Mouse (Mus musculus) embryonic facial prominence, embryonic 14.5 days (tissue): ENCODE results near the gene Atn1. TPM values are rescaled to one million over a fixed set of nuclear protein-coding genes. Genes with fewer than 3 reads are reported as not detected.
"Not testable (repeated sequence)": the region's sequence is repeated elsewhere in the genome, so short reads cannot be mapped to it uniquely, and the experiment has no call there.

Source experiments
- ATAC-seq: fragments of 200-750 bp; cut with Nextera tagmentation; 2 replicates; pipeline ENCODE4 v1.8.0; 2017; ENCODE audit warnings: low read depth, moderate number of reproducible peaks, moderate TSS enrichment
- DNase-seq: peaks from one replicate; pipeline ENCODE4 v3.0.0-alpha.2; 2015; ENCODE audit warnings: low spot score
- H3K27ac ChIP-seq: fragments of 300-500 bp; sonication (generic); replicated peaks from 2 replicates; pipeline ENCODE4 v1.5.1; 2014; ENCODE audit warnings: low read depth, mild to moderate bottlenecking, low read length, moderate library complexity
- H3K27me3 ChIP-seq: fragments of 300-500 bp; sonication (generic); replicated peaks from 2 replicates; pipeline ENCODE4 v1.6.1; 2014; ENCODE audit warnings: low read length; ENCODE audit not compliant: control insufficient read depth, insufficient read depth
- H3K36me3 ChIP-seq: fragments of 300-500 bp; sonication (generic); 2 replicates; pipeline ENCODE4 v1.6.1; 2014; ENCODE audit warnings: low read length, mixed read lengths; ENCODE audit not compliant: control insufficient read depth, insufficient read depth
- H3K4me1 ChIP-seq: fragments of 300-500 bp; sonication (generic); 2 replicates; pipeline ENCODE4 v1.6.1; 2014; ENCODE audit warnings: antibody characterized with exemption, low read length; ENCODE audit not compliant: control insufficient read depth, insufficient read depth
- H3K4me2 ChIP-seq: fragments of 300-500 bp; sonication (generic); 2 replicates; pipeline ENCODE4 v1.6.1; 2014; ENCODE audit warnings: low read depth, mild to moderate bottlenecking, low read length, moderate library complexity, mixed read lengths
- H3K4me3 ChIP-seq: fragments of 300-500 bp; sonication (generic); 2 replicates; pipeline ENCODE4 v1.5.1; 2014; ENCODE audit warnings: low read depth, mild to moderate bottlenecking, low read length
- H3K9ac ChIP-seq: fragments of 300-500 bp; sonication (generic); 2 replicates; pipeline ENCODE4 v1.6.1; 2014; ENCODE audit warnings: low read depth, mild to moderate bottlenecking, low read length, moderate library complexity, mixed read lengths
- H3K9me3 ChIP-seq: fragments of 300-500 bp; sonication (generic); 2 replicates; pipeline ENCODE4 v1.6.1; 2016; ENCODE audit warnings: low read length; ENCODE audit not compliant: control insufficient read depth
- WGBS: fragments of 180-500 bp; shearing (Covaris S2); extraction: QIAGEN DNeasy Blood & Tissue Kit; methylation state at CpG from one replicate; pipeline ENCODE4 v1.1.7; 2014; 5-methylcytosine and 5-hydroxymethylcytosine counted together
- polyA plus RNA-seq: library from polyadenylated mRNA; unstranded; fragments of >200 nt; fragmentation: Nextera tagmentation; extraction: Ambion mirVana; gene quantifications from 2 replicates; pipeline ENCODE4 v1.2.1, GENCODE M21; 2014

Atn1 gene
- 13.8 and 14.9 TPM in 2 replicates for polyA plus RNA-seq

DNA sequence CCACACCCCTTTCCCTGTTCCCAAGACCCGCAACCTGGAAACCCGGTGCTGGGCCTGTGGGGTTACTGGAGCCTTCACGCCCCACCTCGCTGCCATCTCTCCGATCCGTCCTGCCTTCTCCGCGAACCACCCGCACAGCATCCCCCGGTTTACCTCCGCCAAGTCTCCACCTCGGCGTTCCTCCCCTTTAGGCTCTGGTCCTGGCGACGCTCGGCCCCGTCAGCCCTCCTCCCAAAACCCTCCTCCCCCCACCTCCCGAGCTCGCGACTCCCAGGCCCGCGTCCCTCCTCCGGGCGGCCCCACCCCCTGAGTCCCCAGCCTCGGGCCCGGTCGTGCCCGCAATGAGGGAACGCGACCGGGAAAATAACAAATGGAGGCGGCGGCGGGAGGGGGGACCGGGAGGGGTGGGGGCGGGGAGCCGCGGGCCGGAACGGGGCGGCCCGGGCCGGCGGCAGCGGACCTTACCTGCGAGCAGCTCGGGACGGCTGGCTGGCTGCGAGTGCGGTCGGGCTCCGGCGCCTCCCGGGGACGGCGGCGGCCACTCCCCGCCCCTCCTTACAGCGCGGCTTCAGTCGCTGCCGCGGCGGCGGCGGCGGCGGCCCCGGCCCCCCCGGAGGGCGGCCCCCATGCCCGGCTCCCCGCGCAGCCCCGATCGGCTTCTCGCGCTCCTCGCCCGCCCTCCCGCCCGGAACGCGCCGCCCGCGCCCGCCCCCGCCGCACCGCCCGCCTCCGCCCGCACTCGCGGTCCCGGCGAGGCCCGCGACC, at the start of gene Atn1, which contains the start of gene Gm45234:
Gene Atn1 (minus strand): TSS at position 694 of the 765 bp plus-strand sequence.
Gene Gm45234 (minus strand): TSS at position 191 of the 765 bp plus-strand sequence.
- under 1% methylated on average over 35 of the region's 100 CpGs for WGBS
- no peaks in the 10 kb centered on the region for H3K9me3 ChIP-seq
- H3K36me3 ChIP-seq: peaks cover 14% of the 10 kb centered on the region; the same call in 1 of the 2 replicates
- ATAC-seq (peak; percentile 48), DNase-seq (peak; percentile 90)
- no peaks in the 10 kb centered on the region for H3K27me3 ChIP-seq
- H3K4me2 ChIP-seq: peak within 1 kb of the TSS; percentile 73
- H3K9ac ChIP-seq: peak within 1 kb of the TSS; percentile 98
- peak within 1 kb of the TSS; percentile 98 for H3K27ac ChIP-seq
- peak within 1 kb of the TSS; percentile 79 for H3K4me3 ChIP-seq
- peaks cover 34% of the 10 kb centered on the region for H3K4me1 ChIP-seq

DNA sequence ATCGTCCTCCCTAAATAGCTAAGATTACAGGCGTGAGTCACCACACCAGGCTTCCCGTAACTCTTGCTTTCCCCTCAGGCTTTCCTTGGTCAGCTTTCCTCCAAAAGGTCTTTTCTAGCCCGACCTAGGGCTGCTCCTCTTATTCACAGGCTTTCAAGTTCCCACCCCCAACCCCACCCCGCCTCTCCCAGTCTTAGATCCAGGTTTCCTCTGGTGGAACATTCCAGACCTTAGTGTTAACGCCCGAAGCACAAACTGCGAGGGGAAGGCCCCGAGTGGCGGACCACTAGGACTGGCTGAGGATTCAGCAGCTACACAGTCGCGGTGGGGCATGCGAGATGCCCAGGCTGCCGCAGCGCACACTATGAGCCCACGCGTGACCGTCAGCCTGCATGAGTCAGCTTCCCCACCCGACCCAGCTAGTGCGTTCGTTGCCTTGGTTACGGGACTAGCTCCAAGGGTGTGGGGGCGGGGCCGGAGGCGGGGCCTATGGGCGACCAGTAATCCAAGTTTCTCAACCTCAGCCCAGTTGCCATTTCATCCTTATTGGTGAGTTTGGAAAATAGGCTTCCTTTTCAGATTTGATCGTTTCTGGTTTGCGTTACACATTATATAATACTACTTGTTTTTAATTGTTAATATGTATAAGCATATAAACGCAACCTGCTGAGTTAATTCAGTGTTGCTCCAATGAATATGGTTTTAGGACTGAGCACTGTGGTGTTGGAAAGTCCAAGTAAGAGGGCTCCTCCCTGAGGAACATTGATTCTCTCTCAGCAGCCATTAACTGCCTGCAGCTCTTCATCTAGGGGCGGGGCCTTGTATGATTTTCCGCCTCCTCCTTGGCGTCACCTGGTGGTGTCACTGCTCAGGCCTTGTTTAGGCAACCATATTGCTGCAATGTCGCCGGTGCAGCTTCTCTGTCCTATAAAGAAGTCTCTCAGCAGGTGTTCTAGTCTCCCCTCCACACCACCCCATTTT, 49.3 kb upstream of the Atn1 start:
- DNase-seq: peak; percentile 97
- Histone ChIP-seq H3K36me3 (peaks cover 5% of the 10 kb centered on the region; the same call in 1 of the 2 replicates), H3K4me2 (peak overlapping the region; percentile 63), H3K9ac (peak overlapping the region; percentile 61), H3K9me3 (no peaks in the 10 kb centered on the region), H3K4me1 (peaks cover 22% of the 10 kb centered on the region; the same call in 1 of the 2 replicates), H3K4me3 (peak overlapping the region; percentile 42), H3K27ac (peak overlapping the region; percentile 90), H3K27me3 (no peaks in the 10 kb centered on the region)
- ATAC-seq: peak; percentile 83
- WGBS: 1% methylated on average over 34 of the region's 34 CpGs

- ATAC-seq (no peak), DNase-seq (no peak)
- peaks cover 14% of the 10 kb centered on the region; the same call in 1 of the 2 replicates for H3K4me1 ChIP-seq
- H3K27ac ChIP-seq: no peak overlapping the region
- 88% methylated on average over 3 of the region's 3 CpGs for WGBS
- H3K9me3 ChIP-seq: no peaks in the 10 kb centered on the region
- H3K4me3 ChIP-seq: no peak overlapping the region
- H3K9ac ChIP-seq: no peak overlapping the region
- H3K36me3 ChIP-seq: no peaks in the 10 kb centered on the region
- H3K4me2 ChIP-seq: no peak overlapping the region
- H3K27me3 ChIP-seq: no peaks in the 10 kb centered on the region
Observed at GRCm38 (mm10) chr6:124804341-124804740, 48.0 kb upstream of the Atn1 start.

GRCm38 (mm10) chr6:124803691-124804090, 47.4 kb upstream of the Atn1 start:
- not testable (repeated sequence) for ATAC-seq, DNase-seq, H3K9me3 ChIP-seq, H3K4me3 ChIP-seq, H3K27me3 ChIP-seq, H3K36me3 ChIP-seq, H3K27ac ChIP-seq, H3K9ac ChIP-seq, H3K4me2 ChIP-seq
- WGBS: 93% methylated on average over 4 of the region's 4 CpGs
- peaks cover 14% of the 10 kb centered on the region; the same call in 1 of the 2 replicates for H3K4me1 ChIP-seq

- Histone ChIP-seq H3K9me3 (no peaks in the 10 kb centered on the region), H3K4me3 (no peak overlapping the region), H3K4me2 (no peak overlapping the region), H3K4me1 (peaks cover 10% of the 10 kb centered on the region; the same call in 1 of the 2 replicates), H3K36me3 (no peaks in the 10 kb centered on the region), H3K27me3 (no peaks in the 10 kb centered on the region), H3K9ac (no peak overlapping the region), H3K27ac (no peak overlapping the region)
- DNase-seq: no peak
- 74% methylated on average over 3 of the region's 3 CpGs for WGBS
- no peak for ATAC-seq
Observed at GRCm38 (mm10) chr6:124803061-124803460, 46.7 kb upstream of the Atn1 start.

- not testable (repeated sequence) for H3K4me1 ChIP-seq, H3K27ac ChIP-seq, DNase-seq, H3K36me3 ChIP-seq, H3K27me3 ChIP-seq, H3K9me3 ChIP-seq, H3K9ac ChIP-seq, ATAC-seq
- Histone ChIP-seq H3K4me2 (peak overlapping the region; percentile 41), H3K4me3 (peak overlapping the region; percentile 22)
- WGBS: 11% methylated on average over 5 of the region's 9 CpGs
Observed at GRCm38 (mm10) chr6:124802400-124802799, 46.1 kb upstream of the Atn1 start.

DNA sequence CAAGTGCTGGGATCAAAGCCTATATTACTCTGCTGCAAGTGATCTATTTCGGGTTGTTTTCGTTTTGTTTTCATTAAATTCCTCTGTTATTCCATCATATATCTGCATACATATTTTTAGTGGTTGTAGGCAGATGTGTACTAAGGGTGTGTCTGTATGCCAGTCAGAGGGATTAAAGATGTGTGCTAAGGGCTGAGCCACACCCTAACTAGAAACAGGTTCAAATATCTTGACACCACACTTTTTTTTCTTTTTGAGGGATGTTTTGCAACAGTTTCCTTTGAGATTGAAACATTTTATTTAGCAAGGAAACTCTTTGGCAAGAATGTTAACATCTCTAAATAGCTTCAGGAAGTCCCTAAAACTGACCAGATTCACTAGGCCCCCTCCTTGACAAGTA, 39.9 kb upstream of the Atn1 start:
- no peaks in the 10 kb centered on the region for H3K4me1 ChIP-seq
- H3K27ac ChIP-seq: no peak overlapping the region
- no peak overlapping the region for H3K4me2 ChIP-seq
- H3K36me3 ChIP-seq: no peaks in the 10 kb centered on the region
- WGBS: 72% methylated on average over 2 of the region's 2 CpGs
- 0 out of 2 replicates have a peak, but pooled peaks have one; percentile 18 for ATAC-seq
- DNase-seq: no peak
- no peak overlapping the region for H3K9ac ChIP-seq
- H3K4me3 ChIP-seq: no peak overlapping the region
- no peaks in the 10 kb centered on the region for H3K27me3 ChIP-seq
- no peaks in the 10 kb centered on the region for H3K9me3 ChIP-seq

GRCm38 (mm10) chr6:124795781-124796180, 39.5 kb upstream of the Atn1 start:
- no peaks in the 10 kb centered on the region for H3K9me3 ChIP-seq
- no peak overlapping the region for H3K9ac ChIP-seq
- H3K27me3 ChIP-seq: no peaks in the 10 kb centered on the region
- no peaks in the 10 kb centered on the region for H3K36me3 ChIP-seq
- H3K4me3 ChIP-seq: no peak overlapping the region
- no peak overlapping the region; the same call in 1 of the 2 replicates for H3K27ac ChIP-seq
- 61% methylated on average over 4 of the region's 4 CpGs for WGBS
- no peaks in the 10 kb centered on the region for H3K4me1 ChIP-seq
- no peak for DNase-seq
- H3K4me2 ChIP-seq: no peak overlapping the region
- ATAC-seq: no peak
